Mouse (Mus musculus) ES-Bruce4 (cell line): ENCODE data around the gene Tex11.

Experiments used
- CTCF ChIP-seq: IDR thresholded peaks from one replicate; pipeline ENCODE4 v1.8.1; 2011; ENCODE audit warnings: low read depth, low read length
- POLR2A ChIP-seq: IDR thresholded peaks from one replicate; pipeline ENCODE4 v1.8.1; 2011; ENCODE audit warnings: low read length; ENCODE audit not compliant: insufficient read depth

DNA sequence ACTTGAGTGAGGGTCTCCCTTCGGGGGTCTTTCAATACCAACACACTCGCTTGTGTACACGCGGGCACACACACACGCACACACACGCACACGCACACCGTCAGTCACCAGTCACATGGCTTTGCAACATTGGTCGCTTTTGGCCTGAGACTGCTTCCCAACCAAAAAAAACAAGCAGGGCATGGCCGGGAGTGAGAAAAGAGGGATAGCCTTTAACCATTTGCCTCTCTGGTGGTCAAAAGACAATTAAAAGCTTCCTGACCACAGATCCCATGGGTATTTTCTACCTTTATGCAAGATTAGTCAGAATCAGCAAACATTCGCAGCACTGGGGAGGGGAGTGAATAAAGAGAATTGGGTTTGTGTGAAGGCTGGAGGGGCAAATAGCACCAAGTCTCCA lies 26.5 kb upstream of the Tex11 start, which contains the start of gene Slc7a3:
- TF ChIP-seq POLR2A (no peak), CTCF (no peak)
